Mouse (Mus musculus): ENCODE measurements around the gene Hnrnpr. TPM values are rescaled to one million over a fixed set of nuclear protein-coding genes. Genes with fewer than 3 reads are reported as not detected.

Hnrnpr gene
- polyA plus RNA-seq, 1 experiment from 2014 or later, result 85.8 TPM

GRCm38 (mm10) chr4:136290781-136291595 lies 19.8 kb upstream of the Hnrnpr start:
- peaks cover 9% of the 10 kb centered on the region for H3K4me1 ChIP-seq (ENCODE audit: control insufficient read depth, insufficient read depth, low read length)
- H3K4me2 ChIP-seq, result no peak overlapping the region; the same call in 1 of the 2 replicates
- H3K27ac ChIP-seq (ENCODE audit: low read depth, low read length), result no peak overlapping the region
- H3K4me3 ChIP-seq (ENCODE audit: low read depth, low read length), result 0 out of 2 replicates have a peak overlapping the region, but pooled peaks have one; percentile 8
- H3K9me3 ChIP-seq (replicated peaks; ENCODE audit: control insufficient read depth, low read length), result peaks cover 2% of the 10 kb centered on the region; the same call in 1 of the 2 replicates
- H3K27me3 ChIP-seq (ENCODE audit: control insufficient read depth, insufficient read depth, low read length), result peaks cover 4% of the 10 kb centered on the region
- H3K36me3 ChIP-seq (ENCODE audit: control insufficient read depth, insufficient read depth, low read length), result peaks cover 47% of the 10 kb centered on the region
- 64% methylated on average over 39 of the region's 39 CpGs for WGBS (ENCODE audit: insufficient replicate concordance)
- ATAC-seq (replicated peaks; ENCODE audit: insufficient number of reproducible peaks, low FRiP score, low TSS enrichment), result no peak
- H3K9ac ChIP-seq (ENCODE audit: low read depth, low read length), result no peak overlapping the region

DNA sequence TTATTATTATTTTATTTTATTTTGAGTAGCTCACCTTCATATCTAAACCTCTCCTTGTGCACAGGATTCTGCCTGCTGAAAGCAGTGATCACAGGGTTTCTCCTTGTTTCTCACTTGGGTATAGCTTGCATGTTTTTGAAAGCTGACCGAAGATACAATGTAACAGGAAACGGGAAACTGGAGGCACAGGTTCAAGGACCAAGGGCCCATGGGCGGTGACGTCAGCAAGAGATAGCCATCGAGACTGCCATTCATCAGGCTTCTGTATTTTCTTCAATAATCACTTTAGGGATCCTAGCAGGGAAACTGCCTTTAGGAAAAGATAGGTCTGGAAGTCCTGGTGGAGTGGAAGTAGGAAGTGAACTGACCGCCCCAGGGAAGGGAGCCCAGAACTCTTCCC lies 19.1 kb upstream of the Hnrnpr start:
- Histone ChIP-seq H3K27ac (ENCODE audit: low read depth, low read length) (no peak overlapping the region), H3K4me3 (ENCODE audit: low read depth, low read length) (no peak overlapping the region), H3K9ac (ENCODE audit: low read depth, low read length) (no peak overlapping the region), H3K36me3 (ENCODE audit: control insufficient read depth, insufficient read depth, low read length) (peaks cover 47% of the 10 kb centered on the region), H3K27me3 (ENCODE audit: control insufficient read depth, insufficient read depth, low read length) (peaks cover 4% of the 10 kb centered on the region), H3K9me3 (replicated peaks; ENCODE audit: control insufficient read depth, low read length) (peaks cover 2% of the 10 kb centered on the region; the same call in 1 of the 2 replicates), H3K4me1 (ENCODE audit: control insufficient read depth, insufficient read depth, low read length) (peaks cover 4% of the 10 kb centered on the region), H3K4me2 (no peak overlapping the region)
- ATAC-seq (replicated peaks; ENCODE audit: insufficient number of reproducible peaks, low FRiP score, low TSS enrichment), result no peak
- WGBS (ENCODE audit: insufficient replicate concordance), result 81% methylated on average over 6 of the region's 6 CpGs

GRCm38 (mm10) chr4:136295941-136296340 lies 14.8 kb upstream of the Hnrnpr start:
- no peak overlapping the region for H3K9ac ChIP-seq (ENCODE audit: low read depth, low read length)
- H3K27ac ChIP-seq (ENCODE audit: low read depth, low read length), result no peak overlapping the region
- ATAC-seq (replicated peaks; ENCODE audit: insufficient number of reproducible peaks, low FRiP score, low TSS enrichment), result no peak
- H3K4me3 ChIP-seq (ENCODE audit: low read depth, low read length), result no peak overlapping the region
- no peak overlapping the region for H3K4me2 ChIP-seq
- H3K9me3 ChIP-seq (replicated peaks; ENCODE audit: control insufficient read depth, low read length), result no peaks in the 10 kb centered on the region
- no peaks in the 10 kb centered on the region for H3K27me3 ChIP-seq (ENCODE audit: control insufficient read depth, insufficient read depth, low read length)
- H3K36me3 ChIP-seq (ENCODE audit: control insufficient read depth, insufficient read depth, low read length), result peaks cover 15% of the 10 kb centered on the region
- no peaks in the 10 kb centered on the region for H3K4me1 ChIP-seq (ENCODE audit: control insufficient read depth, insufficient read depth, low read length)
- 60% methylated on average over 7 of the region's 7 CpGs for WGBS (ENCODE audit: insufficient replicate concordance)

DNA sequence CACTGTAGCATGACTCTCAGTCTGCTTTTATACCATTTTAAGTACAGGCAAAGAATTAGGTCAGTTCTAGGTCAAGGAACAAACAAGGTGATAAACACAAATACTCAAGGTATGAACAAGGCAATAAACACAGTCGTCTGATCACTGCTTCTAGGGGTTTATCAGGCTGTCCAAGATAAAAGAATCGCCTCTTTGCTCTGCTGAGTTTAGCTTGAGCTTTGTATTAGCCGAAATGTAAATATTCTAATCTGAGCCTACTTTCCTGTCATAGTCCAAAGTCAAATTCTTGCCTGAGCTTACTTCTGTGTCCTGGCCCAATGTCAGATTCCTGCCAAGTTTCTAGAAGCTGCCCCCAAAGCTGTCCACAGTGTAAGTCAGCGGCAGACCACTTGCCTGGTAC lies 8.3 kb upstream of the Hnrnpr start:
- Histone ChIP-seq H3K9me3 (replicated peaks; ENCODE audit: control insufficient read depth, low read length) (no peaks in the 10 kb centered on the region), H3K4me2 (no peak overlapping the region), H3K4me1 (ENCODE audit: control insufficient read depth, insufficient read depth, low read length) (no peaks in the 10 kb centered on the region), H3K4me3 (ENCODE audit: low read depth, low read length) (no peak overlapping the region), H3K27me3 (ENCODE audit: control insufficient read depth, insufficient read depth, low read length) (no peaks in the 10 kb centered on the region), H3K36me3 (ENCODE audit: control insufficient read depth, insufficient read depth, low read length) (no peaks in the 10 kb centered on the region), H3K27ac (ENCODE audit: low read depth, low read length) (no peak overlapping the region), H3K9ac (ENCODE audit: low read depth, low read length) (no peak overlapping the region)
- WGBS (ENCODE audit: insufficient replicate concordance), result 50% methylated on average over 4 of the region's 4 CpGs
- ATAC-seq (replicated peaks; ENCODE audit: insufficient number of reproducible peaks, low FRiP score, low TSS enrichment), result no peak

DNA sequence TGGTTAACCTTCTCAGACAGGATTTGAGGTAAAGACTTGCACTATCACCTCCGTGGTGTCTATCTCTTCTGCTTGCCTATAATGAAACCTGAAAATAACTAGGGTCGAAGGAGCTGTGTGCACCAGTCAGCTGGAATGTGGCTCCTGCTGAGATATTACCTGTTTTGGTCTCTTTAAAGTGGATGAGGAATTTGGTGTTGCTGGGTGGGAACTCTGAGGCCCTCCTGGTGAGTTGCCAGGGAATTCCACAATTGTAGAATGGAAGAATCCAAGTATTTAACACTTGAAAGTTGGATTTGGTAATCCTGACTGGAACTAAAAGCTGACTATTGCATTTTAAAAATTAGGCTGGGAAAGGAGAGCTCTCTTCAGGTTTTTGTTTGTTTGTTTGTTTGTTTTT lies 6.6 kb upstream of the Hnrnpr start:
- 36% methylated on average over 2 of the region's 2 CpGs for WGBS (ENCODE audit: insufficient replicate concordance)
- no peaks in the 10 kb centered on the region for H3K9me3 ChIP-seq (replicated peaks; ENCODE audit: control insufficient read depth, low read length)
- no peaks in the 10 kb centered on the region for H3K36me3 ChIP-seq (ENCODE audit: control insufficient read depth, insufficient read depth, low read length)
- H3K27ac ChIP-seq (ENCODE audit: low read depth, low read length), result no peak overlapping the region
- H3K9ac ChIP-seq (ENCODE audit: low read depth, low read length), result no peak overlapping the region
- no peaks in the 10 kb centered on the region for H3K27me3 ChIP-seq (ENCODE audit: control insufficient read depth, insufficient read depth, low read length)
- ATAC-seq (replicated peaks; ENCODE audit: insufficient number of reproducible peaks, low FRiP score, low TSS enrichment), result no peak
- no peak overlapping the region for H3K4me3 ChIP-seq (ENCODE audit: low read depth, low read length)
- H3K4me2 ChIP-seq, result no peak overlapping the region
- H3K4me1 ChIP-seq (ENCODE audit: control insufficient read depth, insufficient read depth, low read length), result 0 out of 2 replicates have a peak, but pooled peaks cover under 1% of the 10 kb centered on the region

GRCm38 (mm10) chr4:136308355-136308754 lies 2.4 kb upstream of the Hnrnpr start:
- Histone ChIP-seq H3K9me3 (replicated peaks; ENCODE audit: control insufficient read depth, low read length) (no peaks in the 10 kb centered on the region), H3K36me3 (ENCODE audit: control insufficient read depth, insufficient read depth, low read length) (no peaks in the 10 kb centered on the region), H3K9ac (ENCODE audit: low read depth, low read length) (no peak overlapping the region), H3K4me3 (ENCODE audit: low read depth, low read length) (no peak overlapping the region), H3K4me1 (ENCODE audit: control insufficient read depth, insufficient read depth, low read length) (peaks cover 18% of the 10 kb centered on the region), H3K4me2 (no peak overlapping the region), H3K27ac (ENCODE audit: low read depth, low read length) (no peak overlapping the region), H3K27me3 (ENCODE audit: control insufficient read depth, insufficient read depth, low read length) (no peaks in the 10 kb centered on the region)
- 58% methylated on average over 2 of the region's 2 CpGs for WGBS (ENCODE audit: insufficient replicate concordance)
- no peak for ATAC-seq (replicated peaks; ENCODE audit: insufficient number of reproducible peaks, low FRiP score, low TSS enrichment)

- Histone ChIP-seq H3K9me3 (replicated peaks; ENCODE audit: control insufficient read depth, low read length) (no peaks in the 10 kb centered on the region), H3K27me3 (ENCODE audit: control insufficient read depth, insufficient read depth, low read length) (no peaks in the 10 kb centered on the region), H3K4me1 (ENCODE audit: control insufficient read depth, insufficient read depth, low read length) (peaks cover 21% of the 10 kb centered on the region), H3K9ac (ENCODE audit: low read depth, low read length) (peak overlapping the region; percentile 94), H3K4me2 (peak overlapping the region; percentile 91), H3K27ac (ENCODE audit: low read depth, low read length) (peak overlapping the region; percentile 97), H3K36me3 (ENCODE audit: control insufficient read depth, insufficient read depth, low read length) (no peaks in the 10 kb centered on the region), H3K4me3 (ENCODE audit: low read depth, low read length) (peak overlapping the region; percentile 98)
- WGBS (ENCODE audit: insufficient replicate concordance), result 3% methylated on average over 11 of the region's 11 CpGs
- ATAC-seq (replicated peaks; ENCODE audit: insufficient number of reproducible peaks, low FRiP score, low TSS enrichment), result no peak
Observed at GRCm38 (mm10) chr4:136309780-136310179, 962 bp upstream of the Hnrnpr start.

DNA sequence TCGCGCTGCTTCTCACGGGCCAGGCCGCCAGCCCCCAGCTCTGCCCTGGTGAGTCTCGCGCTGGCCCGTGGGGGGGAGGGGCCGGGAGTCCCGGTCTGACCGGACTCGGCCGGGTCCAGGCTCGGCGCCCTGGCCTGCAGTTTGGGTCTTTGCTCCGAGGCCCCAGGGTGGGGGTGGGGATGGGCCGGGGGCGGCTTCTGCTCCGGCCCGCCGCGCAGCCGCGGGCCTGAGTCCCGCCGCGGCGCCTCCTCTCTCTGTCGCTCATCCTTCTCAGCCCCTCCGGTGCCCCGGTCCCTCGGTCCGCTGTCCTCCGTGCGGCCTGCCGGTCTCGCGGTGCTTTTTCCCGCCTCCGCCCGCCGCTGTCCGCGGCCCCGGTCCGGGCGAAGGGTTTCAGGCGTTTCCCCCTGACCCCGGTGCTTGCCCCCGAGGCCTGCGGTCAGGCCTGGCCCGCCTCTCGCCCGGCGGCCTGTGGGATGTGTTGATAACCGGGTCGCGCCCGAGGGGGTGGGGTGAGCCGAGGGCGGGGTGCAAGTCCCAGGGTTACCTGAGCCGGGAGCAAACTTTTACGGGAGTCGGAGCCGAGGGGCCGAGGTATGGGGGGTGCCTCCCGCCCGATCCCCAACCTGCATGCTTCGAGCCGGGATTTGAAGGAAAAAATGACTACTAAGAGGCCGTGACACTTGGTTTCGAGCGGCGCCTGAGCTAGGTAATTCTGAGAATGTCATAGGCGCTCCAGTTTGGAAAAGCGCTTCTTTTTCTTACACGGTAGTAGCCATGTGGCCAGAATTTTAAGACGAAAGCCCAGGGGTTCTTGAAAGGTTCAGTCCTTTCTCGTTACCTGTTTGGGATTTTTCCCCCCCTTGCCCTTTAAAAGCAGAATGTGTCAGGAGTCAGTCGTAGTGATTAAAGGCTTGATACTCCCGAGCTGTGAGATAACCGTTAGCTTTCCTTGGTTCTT lies 579 bp downstream of the Hnrnpr start:
- Histone ChIP-seq H3K36me3 (ENCODE audit: control insufficient read depth, insufficient read depth, low read length) (no peaks in the 10 kb centered on the region), H3K9me3 (replicated peaks; ENCODE audit: control insufficient read depth, low read length) (no peaks in the 10 kb centered on the region), H3K4me2 (peak overlapping the region; percentile 71), H3K4me1 (ENCODE audit: control insufficient read depth, insufficient read depth, low read length) (peaks cover 21% of the 10 kb centered on the region), H3K9ac (ENCODE audit: low read depth, low read length) (peak overlapping the region; percentile 94), H3K27ac (ENCODE audit: low read depth, low read length) (peak overlapping the region; percentile 97), H3K4me3 (ENCODE audit: low read depth, low read length) (peak overlapping the region; percentile 98), H3K27me3 (ENCODE audit: control insufficient read depth, insufficient read depth, low read length) (no peaks in the 10 kb centered on the region)
- ATAC-seq (replicated peaks; ENCODE audit: insufficient number of reproducible peaks, low FRiP score, low TSS enrichment), result peak; percentile 64
- WGBS (ENCODE audit: insufficient replicate concordance), result under 1% methylated on average over 77 of the region's 81 CpGs

Measured in heart, embryonic 11.5 days (tissue).